Mouse (Mus musculus): ENCODE data around the gene Olfml2a.
"Not testable (repeated sequence)": the region's sequence is repeated elsewhere in the genome, so short reads cannot be mapped to it uniquely, and the experiment has no call there.

Olfml2a gene

DNA sequence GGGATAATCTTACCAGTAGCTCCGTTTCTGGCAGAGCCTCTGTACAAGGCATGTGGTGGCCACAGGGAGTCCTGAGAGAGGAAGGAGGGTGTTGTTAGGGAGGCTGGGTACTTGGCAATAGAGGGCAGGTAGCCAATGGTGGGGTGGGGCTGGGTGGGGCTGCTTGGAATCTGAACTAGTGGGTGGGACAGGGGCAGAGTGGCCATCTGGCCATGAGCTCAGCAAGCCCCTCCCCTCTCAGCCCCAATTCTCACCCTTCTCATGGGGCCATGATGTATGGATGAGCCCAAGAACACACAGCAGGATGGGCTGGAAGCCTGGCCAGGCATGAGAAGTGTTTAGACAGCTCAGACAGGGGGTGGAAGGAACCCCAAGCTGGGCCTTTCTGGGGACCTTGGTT lies 55.6 kb downstream of the Olfml2a start:
- DNase-seq (ENCODE audit: low spot score), result no peak

DNA sequence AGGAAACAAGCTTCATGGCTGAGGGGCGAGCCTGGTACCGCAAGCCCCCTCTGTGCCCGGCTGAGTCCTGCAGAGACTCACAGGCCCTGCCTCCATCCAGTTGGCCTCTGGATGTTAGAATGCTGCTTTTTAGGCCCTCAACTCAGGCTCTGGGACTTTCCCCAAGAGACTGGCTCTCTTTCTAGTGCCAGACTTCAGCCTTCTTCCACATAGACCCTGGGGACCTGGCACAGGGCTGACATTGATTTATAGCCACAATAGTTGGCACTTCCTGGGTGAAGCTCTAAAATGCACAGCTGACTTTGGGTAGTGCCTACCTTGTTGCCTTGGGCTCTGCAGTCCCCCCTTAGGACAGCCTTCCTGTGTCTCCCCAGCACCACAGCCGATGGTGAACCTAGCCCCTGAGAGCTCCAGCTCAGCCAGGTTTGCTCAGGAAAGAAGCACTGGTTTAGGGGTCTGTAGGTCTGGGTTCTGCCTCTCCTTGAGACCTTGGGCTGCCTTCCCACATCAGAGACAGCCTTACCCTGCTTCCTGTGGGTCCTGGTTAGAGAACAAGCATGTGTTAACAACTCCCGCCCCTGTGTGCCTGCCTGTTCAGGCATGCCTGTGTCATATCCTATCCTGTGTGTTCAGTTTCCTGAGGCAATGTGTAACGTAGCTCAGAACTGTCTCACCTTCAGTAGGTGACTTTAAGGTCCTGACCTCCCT lies 56.2 kb downstream of the Olfml2a start:
- no peak for DNase-seq (ENCODE audit: low spot score)

DNA sequence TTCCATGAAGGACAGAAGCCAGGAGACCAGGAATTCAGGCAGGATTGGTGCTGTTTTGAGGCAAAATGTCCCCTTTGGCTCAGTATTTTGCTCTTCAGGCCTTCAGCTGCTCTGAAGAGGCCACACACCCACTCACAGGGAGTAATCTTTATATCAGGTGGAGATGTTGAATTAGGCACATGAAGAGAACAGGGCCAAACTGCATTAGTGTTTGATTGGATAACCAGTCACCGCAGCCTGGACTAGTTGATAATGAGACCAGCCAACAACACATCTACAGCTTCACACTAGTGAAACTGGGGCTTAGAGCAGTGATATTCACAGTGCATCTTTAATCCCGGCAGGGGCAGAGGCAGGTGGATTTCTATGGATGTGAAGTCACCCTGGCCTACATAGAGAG lies 57.2 kb downstream of the Olfml2a start:
- DNase-seq (ENCODE audit: low spot score), result no peak

DNA sequence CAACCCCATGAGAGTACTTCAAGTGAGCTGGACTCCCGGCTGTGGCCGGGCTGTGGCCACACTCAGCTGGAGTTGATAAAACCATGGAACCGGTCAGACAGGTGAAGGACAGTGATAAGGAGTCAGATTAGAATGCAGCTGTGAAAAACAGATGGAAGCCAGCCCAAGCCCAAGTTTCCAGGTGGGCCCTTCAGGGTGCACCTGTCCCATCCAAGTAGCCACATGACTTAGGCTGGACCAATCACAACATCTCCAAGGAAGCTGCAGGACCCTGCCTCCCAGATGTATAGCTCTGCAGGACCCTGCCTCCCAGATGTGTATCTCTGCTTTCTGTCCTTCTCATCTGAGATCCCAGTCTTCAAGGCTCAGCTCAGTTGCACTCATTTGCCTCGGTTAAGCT lies 60.2 kb downstream of the Olfml2a start:
- no peak for DNase-seq (ENCODE audit: low spot score)

DNA sequence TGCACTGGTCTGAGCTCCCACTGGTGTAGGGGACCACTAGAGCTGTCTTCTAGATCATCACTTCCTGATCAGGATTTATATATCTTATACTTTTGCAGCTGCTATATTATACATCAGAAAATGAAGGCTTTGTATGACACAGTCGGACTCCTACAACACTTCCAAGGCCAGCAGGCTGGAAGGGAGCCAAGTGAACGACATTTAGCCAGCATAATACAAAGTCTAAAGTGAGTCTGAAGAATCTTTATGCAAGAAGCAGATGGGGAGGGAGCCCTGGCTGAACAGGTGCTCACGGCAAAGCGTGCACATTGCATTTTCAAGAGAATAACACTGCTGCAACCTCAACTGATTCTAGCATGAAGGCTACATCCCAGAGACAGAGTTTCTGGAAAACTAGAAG lies 60.7 kb downstream of the Olfml2a start:
- DNase-seq (ENCODE audit: low spot score), result no peak

DNA sequence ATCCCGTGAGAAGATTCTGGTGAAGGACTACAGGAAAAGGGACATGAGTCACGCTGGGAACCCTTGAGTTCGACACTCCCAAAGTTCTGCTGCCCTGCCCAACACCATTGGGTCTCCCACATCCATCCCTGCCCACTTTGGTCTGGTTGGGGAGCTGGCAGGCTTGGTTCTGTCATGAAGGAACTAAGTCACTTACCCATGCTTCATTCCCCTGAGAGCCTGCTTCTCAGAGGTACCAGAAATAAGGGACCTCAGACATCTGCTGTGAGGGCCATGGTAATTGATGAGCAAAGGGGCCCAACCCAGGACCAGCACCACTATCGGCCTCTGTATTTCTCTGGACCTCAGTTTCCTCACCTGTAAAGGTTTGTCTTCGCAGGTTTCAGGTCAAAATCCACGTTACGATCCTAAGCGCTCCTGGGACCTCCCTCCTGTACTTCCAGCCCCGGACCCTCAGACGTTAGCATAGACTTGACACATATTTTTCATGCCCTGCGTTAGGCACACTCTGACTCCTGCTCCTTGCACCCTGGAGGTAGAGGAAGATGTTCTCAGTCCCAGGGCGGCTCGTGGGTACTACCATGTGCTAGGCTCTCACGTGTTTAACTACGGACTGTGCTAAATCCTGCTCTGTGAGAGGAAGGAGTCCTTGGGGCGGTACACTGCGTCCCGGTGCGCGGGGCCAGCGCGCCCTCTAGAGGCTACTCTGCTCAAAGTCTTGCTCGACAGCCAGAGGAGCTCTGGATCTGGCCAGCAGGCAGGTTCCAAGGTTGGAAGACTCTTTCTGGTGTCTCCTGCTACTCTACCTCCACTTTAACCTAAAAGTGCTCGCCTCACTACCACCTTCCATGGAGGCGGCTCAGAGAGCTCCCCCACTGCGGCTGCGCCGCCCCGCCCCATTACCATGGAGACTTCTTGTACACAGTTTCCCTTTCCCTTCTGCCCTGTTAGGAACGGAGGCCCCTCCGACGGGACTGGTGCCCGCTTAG lies 65.9 kb downstream of the Olfml2a start, which contains the start of gene Wdr38:
Wdr38 (plus strand) TSS at position 91 of the 989 bp plus-strand sequence.
- DNase-seq (ENCODE audit: low spot score), result peak; percentile 94

DNA sequence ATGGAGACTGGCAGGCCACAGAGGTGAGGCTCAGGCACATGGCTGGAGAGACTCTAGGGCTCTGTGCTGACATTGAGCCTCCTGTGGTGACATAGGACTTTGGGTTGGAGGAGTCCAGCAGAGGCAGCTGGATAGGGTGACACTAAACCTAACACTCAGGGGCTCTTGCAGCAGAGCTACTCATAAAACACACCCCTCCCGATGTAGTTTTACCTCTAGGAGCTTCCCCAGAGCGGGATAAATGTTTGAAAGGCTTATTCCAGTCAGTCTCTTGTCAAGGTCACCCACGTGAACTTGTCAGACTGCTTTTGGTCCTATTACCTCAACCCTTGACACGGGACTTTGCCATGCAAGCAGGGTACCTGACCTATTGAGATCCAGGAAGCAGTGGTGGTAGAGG lies 67.6 kb downstream of the Olfml2a start:
- DNase-seq (ENCODE audit: low spot score), result no peak

DNA sequence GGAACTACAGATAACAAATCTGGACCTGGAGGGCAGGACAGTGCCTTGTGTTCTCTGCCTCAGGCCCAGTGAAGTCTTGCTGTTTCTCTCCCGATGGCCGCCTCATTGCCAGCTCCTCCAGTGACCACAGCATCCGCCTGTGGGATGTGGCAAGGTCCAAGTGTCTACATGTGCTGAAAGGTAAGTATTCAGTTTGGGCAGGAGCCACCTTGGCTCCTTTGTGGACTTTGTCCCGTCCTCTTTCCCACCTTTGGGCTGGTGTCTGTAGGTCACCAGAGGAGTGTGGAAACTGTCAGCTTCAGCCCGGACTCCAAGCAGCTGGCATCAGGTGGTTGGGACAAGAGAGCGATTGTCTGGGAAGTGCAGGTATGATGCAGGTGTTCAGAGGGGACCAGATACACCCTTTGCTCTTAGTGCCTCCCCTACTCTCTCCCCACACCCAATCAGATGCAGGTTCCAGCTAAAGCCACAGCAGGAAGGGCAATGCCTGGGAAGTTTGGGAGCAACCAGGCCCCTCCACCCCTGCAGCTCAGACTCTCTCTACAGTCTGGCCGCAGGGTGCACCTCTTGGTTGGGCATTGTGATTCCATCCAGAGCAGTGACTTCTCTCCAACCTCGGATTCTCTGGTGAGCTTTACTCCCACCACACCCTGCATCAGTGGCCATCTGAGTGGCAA lies 68.3 kb downstream of the Olfml2a start:
- DNase-seq (ENCODE audit: low spot score), result no peak

DNA sequence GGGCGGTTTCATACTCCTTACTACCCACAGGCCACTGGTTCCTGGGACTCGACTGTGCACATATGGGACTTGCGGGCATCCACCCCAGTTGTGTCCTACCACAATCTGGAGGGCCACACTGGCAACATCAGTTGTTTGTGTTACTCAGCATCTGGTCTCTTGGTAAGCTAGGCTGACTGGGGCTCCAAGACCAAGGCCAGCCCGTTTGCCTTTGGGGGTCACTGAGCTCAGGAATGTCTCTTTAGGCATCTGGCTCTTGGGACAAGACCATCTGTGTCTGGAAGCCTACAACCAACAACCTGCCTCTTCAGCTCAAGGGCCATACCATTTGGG lies 68.8 kb downstream of the Olfml2a start:
- DNase-seq (ENCODE audit: low spot score), result no peak

DNA sequence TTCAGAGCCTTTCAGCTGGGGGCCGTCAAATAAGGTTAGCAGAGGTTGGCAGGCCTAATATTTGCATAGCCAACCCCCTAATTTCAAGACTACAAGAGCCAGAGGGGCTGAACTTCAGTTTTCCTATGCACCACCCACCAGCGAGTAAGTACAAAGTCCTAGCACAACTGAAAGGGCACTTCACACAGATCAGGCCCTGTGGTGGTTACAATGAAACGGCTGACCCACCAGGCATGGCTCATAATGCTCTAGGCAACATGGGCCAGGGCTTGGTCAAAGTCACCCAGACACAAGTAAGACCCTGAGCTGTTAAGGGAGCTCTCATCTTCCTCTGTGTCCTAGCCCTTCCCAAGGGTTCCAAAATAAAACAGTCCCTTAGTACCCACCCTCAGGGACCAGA lies 70.1 kb downstream of the Olfml2a start:
- no peak for DNase-seq (ENCODE audit: low spot score)

DNA sequence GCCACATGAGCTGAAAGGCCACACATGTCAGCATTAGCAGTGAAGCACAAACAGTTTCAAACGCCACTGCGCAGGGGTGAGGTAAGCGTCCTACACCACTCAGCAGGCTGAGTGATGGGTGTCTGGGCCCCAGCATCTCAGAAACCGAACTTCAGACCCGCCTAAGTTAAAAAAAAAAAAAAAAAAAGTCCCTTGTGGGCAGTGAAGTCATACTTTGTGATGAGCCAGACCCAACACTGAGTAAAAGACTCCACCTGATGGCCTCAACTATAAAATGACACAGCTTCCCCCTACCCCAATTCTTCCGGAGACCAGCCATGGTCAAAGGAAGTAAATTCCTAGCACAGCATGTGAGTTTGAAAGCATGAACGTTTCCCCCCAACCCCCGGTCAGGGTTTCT lies 71.3 kb downstream of the Olfml2a start:
- DNase-seq (ENCODE audit: low spot score), result no peak

DNA sequence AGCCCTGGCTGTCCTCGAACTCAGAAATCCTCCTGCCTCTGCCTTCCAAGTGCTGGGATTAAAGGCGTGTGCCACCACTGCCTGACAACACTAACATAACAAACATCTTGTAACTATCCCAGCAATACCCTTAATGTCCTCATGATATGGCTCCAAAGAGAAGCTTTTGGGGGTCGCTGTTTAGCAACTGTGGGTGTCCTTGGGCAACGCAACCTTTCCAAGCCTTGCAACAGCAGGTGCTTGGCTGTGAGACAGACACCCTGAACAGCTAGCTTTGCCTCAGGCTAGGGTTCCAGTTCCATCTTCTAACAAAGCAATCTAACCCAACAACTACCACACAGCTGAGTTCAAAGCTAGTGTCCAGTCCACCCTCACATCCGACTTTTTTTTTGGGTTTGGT lies 71.7 kb downstream of the Olfml2a start:
- DNase-seq (ENCODE audit: low spot score), result no peak

DNA sequence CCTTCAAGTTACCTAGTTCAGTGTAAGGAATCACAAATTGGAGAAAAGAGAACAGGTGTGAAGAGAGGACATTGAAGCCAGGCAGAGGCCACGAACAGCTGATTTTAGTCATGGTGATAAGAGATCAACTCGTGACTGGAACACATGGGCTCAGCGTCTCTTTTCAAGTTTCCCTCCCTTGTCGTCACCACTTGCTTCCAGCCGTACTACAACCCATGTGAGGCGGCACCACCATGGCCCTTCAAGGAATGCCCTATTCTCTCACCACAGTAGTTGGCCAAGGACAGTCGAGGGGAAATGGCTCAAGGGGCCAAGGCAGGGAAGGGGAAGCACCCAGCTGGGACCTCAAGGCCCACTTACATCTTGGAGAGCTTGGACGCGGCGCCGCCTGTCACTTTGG lies 72.6 kb downstream of the Olfml2a start:
- peak; percentile 51 for DNase-seq (ENCODE audit: low spot score)

DNA sequence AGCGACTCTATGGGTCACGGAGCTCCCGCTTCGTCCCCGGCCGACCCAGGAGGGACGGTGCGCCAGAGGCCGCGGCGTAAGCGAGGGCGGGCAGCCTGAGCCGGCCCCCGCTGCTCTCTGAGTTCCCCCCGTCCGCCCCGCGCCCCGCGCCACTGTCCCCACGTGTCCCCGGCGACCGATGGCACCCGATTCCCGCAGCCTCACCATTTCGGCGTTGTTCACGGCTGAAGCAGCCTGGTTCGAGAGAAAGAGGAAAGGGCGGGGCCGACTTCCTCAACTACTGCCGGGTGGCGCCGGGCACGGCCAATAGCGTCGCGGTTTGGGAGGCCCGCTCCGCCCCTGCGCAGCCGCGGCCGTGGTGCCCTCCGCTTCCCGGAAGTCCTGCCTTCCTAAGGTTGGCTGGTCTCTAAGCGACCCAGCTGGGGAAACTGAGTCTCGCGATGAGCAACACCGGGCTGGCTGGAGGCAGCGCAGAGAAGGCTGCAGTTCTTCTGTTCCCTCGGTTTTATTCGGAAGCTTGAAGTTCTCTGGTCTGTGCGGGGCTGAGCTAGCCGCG lies 73.2 kb downstream of the Olfml2a start, which contains the start of gene Arpc5l:
Arpc5l (plus strand) TSS at position 469 of the 556 bp plus-strand sequence.
- DNase-seq (ENCODE audit: low spot score), result peak; percentile 96

DNA sequence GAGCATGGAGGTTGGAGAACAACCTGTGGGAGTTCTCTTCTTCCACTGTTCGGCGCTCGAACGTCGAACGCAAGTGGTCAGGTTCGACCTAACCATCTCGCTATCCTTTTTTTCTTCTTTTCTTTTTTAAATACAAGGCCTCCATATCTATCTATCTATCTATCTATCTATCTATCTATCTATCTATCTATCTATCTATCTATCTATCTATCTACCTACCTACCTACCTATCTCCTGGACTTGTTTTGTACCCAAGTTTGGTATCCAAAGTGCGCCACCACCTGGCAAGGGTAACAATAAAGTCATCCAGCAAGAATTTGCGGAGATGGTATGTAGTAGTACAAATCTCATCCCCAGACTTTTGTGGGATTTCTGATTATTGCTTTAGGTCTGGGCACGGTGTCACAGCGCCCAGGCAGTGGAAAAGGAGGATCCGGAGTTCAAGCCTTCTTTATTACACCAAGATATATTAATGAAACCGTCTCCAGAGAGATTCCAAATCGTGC lies 73.8 kb downstream of the Olfml2a start, which contains the start of gene Rpl35:
Rpl35 (minus strand) TSS at position 51 of the 506 bp plus-strand sequence.
- DNase-seq (ENCODE audit: low spot score), result peak; percentile 35

DNA sequence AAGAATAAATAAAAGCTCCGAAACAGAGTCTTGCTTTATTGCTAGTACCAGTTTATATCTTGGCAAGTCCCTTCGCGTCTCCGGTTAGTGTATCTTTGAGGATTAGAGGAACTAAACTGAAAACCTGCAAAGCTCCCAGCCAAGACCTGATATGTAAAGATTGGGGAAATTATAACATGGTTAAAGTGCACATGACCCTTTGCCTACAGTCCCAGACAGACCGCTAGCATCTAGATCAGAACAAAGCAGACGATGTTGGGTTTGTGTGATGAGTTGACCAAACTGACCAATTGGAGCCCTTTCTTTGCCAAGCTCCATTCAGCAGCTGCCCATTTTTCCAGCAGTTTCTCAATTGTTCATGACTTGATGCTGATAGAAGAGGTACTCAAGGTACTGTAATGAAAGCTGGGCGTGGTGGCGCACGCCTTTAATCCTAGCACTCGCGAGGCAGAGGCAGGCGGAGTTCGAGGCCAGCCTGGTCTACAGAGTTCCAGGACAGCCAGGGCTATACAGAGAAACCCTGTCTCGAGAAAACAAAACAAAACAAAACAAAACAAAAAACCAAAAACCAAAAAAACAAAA lies 74.5 kb downstream of the Olfml2a start:
- DNase-seq (ENCODE audit: low spot score), result no peak

DNA sequence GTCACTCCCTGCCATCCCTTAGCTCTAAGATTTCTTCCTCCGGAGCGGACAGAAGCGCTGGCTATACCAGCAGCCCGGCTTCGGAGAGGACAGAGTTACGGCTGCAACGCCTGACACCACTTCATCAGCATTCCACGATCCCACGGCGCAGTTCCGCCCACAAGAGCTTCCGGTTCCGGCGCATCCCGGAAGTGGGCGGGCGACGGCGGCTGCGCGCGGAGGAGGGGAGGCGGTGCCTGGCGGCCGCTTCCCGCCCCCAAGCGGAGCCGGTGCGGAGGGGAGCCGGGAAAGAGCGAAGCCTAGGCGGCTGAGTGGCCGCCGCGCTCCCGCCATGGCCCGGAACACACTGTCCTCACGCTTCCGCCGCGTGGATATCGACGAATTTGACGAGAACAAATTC lies 76.1 kb downstream of the Olfml2a start:
- DNase-seq (ENCODE audit: low spot score), result peak; percentile 92

DNA sequence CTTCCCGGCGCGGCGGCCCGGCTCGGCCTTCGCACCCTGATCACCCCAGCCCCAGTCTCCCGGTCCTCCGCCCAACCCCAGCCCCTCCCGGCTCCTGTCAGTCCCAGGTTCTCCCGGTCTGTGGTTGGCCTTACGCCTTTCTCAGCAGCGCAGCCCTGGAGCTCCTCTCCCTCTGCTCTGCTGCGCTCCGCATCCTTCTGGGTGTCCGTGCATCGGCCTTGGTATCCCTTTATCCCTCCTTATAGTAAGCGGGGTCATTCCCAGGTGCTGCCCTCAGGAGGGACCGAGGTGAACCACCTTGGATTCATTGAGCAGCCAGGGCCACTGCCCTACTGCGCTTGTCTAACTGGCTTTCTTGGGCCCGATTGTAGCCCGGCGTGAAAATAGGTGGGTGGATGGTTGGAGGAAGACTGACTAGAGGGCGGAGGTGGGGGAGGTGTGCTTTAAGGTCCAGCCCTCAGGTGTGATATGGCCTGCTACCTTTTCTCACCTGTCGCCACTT lies 76.6 kb downstream of the Olfml2a start:
- DNase-seq (ENCODE audit: low spot score), result no peak

DNA sequence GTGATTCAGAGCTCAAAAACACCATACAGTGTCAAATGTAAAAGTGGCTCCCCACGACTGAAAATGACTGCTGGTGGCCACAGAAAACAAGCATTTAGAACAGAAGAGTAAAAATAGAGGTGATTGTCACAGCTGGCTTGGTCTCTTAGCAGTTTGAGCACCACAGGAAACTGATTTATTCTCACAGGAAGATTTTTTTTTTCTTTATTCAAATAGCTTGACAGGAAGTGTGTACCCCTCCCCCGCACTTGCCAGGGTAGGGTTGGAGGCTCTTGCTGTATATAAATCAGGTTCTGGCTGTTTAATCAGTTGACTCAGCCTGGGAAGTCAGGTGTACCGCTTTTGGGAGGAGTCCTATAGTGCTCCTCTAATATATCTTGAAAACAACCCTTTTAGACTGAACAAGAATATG lies 77.2 kb downstream of the Olfml2a start:
- DNase-seq (ENCODE audit: low spot score), result no peak

DNA sequence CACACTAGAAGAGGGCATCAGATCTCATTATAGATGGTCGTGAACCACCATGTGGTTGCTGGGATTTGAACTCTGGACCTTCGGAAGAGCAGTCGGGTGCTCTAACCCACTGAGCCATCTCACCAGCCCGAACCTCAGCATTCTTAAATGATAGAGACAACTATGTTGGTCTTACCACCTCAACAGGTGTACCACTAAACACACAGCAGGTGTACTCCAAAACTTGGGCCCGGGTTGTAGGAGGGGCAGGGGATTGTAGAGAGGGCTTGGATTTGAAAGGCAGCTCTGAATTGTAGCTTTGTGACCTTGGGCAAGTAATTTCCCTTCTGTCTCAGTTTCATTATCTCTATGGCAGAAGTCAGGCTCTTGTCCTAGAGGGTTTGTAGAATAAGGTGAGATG lies 78.4 kb downstream of the Olfml2a start:
- DNase-seq (ENCODE audit: low spot score), result not testable (repeated sequence)

DNA sequence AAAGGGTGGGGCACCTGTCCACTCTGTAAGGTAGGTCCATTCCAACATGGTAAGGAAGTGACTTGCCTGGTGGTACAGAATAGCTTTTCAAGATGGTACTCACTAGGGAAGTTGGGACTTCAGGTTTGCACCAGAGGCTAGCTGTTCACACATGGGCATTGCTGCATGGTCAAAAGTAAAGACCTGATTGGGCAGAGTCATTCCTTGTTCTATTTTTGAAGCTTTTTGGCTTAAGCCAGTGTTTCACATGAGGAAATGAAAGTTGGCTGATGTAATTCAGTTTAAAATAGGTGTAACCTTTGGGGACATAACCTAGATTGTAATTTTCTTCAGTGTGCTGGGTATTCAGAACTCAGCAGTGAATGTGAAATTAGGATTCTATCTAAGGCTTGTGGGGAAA lies 79.5 kb downstream of the Olfml2a start:
- no peak for DNase-seq (ENCODE audit: low spot score)
